Mouse (Mus musculus) retina, embryonic 14.5 days (tissue): Measurements from ENCODE around the gene Nfib.

ENCODE experiments used
- DNase-seq: peaks from one replicate; pipeline ENCODE4 v3.0.0-alpha.2; 2015; ENCODE audit warnings: low spot score

Nfib gene

DNA sequence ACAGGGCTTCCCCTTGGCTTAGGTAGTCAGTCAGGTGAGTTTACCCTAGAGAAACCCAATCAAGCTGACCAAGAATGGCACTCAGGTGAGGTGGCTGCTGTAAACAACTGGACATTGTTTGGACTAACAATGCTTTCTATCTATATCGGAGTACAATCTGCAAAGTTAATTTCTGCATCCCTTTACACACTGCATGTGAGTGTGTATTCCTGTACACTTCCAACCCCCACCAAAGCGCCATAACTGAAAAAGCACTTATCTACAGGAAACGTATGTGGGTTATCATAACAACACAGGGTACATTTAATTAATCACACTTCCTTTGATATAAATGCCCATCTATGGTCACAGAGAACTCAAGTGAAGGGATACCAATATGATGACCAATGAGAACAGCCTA lies 346.4 kb downstream of the Nfib start:
- DNase-seq = no peak

GRCm38 (mm10) chr4:82349006-82349405 lies 356.5 kb downstream of the Nfib start:
- DNase-seq = no peak

DNA sequence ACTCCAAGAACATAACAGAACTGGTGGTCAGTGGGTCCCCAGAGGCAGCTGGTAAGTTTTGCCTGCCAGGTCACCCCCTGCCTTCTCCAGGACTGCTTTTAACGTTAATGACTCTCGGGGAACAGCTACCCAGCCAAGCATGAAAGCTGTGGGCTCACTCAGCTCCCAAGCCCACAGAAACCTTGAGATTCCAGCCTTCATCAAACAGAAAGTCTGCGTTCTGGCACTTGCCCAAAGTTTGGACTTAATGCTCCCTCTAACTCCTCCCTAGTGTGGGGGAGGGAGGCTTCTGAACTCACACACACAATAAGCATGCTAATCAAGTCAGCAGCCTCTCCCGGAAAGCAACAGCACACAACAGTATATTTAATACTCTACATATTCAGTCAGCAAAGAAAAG lies 360.8 kb downstream of the Nfib start:
- peak; percentile 70 for DNase-seq

- peak; percentile 64 for DNase-seq
Measured at GRCm38 (mm10) chr4:82344224-82344623, 361.3 kb downstream of the Nfib start.

GRCm38 (mm10) chr4:82338930-82339329 lies 366.6 kb downstream of the Nfib start:
- DNase-seq = no peak

GRCm38 (mm10) chr4:82338481-82338880 lies 367.1 kb downstream of the Nfib start:
- no peak for DNase-seq

DNA sequence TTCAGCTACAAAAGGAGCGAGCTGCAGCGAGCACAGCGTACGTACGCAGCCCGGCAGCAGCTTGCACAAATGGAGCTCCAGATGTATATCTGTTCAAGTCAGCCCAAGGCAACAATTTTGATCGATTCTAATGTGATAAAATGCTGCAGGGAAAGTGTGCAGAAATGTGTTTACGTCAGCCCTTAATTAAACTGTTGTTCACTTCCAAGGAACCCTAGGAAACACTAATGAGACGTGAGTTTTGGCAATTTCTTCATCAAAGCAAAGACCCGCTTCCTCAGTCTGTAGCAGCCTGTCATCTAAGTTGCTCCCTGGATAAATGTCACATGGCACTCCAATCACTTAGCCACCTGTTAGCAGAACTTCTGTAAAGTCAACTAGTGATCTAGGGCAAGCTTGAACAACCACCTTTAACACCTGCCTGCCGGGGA lies 368.6 kb downstream of the Nfib start:
- DNase-seq = peak; percentile 3

- DNase-seq = no peak
Measured at GRCm38 (mm10) chr4:82335266-82335865, 370.2 kb downstream of the Nfib start.

DNA sequence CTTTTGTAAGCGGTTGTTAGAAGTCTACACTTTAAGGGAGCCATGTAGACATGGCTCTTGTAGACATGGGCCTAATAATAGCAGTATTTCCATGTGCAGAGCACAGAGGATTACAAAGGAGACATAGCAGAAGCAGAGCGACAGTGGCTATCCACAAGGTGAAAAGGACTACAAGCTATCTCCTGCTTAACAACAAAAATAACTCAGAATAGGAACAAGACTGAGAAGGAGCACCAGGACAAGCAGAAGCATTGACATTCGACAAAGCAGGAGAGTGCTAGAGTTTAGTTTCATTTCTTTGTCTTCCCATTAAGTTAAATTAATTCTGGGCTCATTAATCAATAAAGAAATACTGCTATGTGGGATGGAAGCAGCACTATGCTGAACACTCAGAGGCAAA lies 372.1 kb downstream of the Nfib start:
- DNase-seq = no peak

DNA sequence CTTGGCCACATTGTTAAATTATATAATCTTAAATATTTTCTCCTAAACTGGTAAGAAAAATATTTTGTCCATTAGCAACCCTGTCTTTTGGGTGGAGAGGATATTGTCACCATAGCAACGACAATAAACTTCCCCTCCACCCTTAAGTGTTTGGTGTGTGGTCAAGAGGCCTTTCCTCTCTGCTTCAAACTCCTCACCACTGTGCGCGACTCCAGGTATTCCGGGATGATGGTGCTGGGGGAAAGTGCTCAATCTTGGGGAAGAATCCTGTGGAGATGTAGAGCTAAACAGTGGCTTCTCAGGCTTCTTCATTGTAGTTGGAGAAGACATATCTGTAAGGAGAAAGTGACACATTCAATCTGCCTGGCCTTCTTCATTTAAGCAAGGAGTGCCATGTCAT lies 375.5 kb downstream of the Nfib start:
- DNase-seq = no peak

DNA sequence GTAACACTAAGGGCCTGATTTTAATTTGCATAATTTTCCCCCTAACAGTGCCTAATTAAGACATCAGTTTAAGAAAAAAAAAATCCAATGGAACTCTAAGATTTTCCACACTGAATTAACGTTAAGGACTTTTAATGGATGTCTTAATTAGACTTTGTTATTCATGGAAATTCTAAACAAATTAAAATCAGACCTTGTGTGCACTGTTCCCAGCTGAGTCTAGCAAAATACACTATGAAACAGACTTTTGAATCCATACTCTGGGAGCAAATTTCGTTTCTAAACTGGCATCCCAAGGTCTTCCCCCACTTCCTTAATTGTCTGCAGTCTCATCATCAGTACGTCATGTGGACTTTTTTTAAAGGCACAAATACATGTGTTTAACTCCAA lies 379.4 kb downstream of the Nfib start:
- no peak for DNase-seq

- DNase-seq = no peak
Measured at GRCm38 (mm10) chr4:82325409-82326139, 380.0 kb downstream of the Nfib start.

GRCm38 (mm10) chr4:82324977-82325376 lies 380.6 kb downstream of the Nfib start:
- DNase-seq = peak; percentile 45

DNA sequence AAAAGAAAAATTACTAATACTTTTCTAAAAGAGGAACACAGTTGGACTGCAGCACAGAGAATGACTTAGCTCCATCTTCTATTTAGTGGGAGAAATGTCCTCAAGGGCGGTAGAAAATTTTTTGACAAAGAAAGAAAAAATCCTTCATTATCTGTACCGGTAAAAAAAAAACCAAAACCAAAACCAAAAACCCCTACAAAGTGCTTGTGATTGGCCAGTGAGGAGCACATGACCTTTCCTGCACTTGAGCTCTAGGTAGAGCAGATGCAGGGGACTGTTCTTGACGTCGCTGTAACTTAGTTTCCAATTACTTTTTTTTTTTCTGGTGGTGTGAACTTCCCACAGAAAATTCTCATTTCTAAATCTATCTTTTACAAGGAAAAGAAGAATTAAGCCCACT lies 384.5 kb downstream of the Nfib start:
- no peak for DNase-seq

DNA sequence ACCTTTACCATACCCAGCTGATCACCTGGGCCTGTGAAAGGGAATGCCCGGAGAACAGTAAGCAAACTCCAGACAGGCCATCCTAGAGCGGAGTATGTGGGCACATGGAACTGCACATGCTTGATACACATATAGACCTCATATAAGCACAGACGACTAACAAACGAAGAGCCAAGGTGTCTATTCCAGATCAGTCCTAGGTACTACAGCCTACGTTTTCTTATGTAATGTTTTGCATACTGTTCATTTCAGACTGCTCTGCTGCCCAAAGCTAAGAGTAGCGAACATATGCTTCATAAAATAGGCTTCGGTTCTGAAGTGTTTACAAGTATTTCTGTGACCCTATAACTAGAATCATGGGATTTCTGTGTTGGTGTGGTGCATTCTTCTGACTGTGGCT lies 386.2 kb downstream of the Nfib start:
- DNase-seq = no peak

DNA sequence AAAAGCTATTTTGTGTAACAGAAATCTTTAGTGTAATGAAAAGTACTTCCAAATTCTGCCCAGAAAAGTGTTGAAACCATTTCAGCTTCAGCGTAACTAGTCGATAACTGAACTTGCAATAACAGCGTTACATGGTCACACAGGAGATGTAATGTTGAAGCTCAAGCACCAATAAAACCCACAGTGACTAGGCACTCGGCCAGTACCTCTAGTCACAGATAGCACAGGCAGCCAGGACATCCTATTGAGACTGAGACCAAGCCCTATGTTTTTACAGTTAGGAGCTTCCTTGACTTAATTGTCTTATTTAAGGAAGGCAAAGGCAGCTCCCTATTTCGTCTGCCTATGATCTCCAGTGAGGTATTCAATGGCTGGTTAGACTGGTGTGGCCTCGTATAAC lies 389.4 kb downstream of the Nfib start:
- no peak for DNase-seq

- DNase-seq = no peak
Measured at GRCm38 (mm10) chr4:82315710-82316109, 389.8 kb downstream of the Nfib start.

DNA sequence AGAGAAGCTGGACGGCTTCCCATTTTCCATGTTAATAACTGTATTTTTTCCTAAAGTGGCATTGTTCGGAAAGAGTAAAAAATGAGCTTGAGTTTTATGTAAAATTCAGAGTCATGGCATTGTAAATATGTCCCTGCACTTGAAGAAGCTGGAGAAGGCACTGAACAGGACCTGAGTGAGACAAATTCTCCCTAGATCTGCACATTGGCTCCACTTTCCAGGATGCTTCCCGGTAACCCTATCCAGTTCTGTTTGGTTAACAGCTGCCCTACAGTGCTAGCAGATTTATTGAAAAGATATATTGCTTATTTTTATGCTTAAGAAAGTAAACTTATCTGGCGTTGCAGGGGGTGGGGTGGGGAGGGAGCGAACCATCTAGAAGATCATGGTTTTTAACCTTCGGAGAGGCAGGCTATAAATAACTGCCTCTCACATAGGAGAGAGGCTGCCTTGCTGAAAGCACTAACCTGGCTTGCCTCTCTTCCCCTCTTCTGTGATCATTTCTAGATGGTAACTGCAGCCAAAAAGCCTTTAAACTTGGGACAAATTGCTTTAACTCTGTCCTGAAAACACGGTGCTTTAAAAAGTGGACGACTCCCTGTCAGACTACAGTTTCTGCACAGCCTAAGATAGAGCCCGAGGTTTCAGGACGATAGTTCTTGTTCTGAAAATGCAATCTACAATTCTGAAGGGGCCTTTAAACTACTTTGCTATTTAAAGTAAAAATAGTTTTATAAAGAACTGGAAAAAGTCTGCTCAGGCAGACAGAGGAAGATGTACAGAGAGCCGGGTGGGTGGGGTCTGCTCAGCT lies 394.4 kb downstream of the Nfib start:
- no peak for DNase-seq

- DNase-seq = no peak
Measured at GRCm38 (mm10) chr4:82306045-82306444, 399.5 kb downstream of the Nfib start.

- DNase-seq = peak; percentile 77
Measured at GRCm38 (mm10) chr4:82304148-82304871, 401.2 kb downstream of the Nfib start.

GRCm38 (mm10) chr4:82303362-82303900 lies 402.1 kb downstream of the Nfib start:
- no peak for DNase-seq

GRCm38 (mm10) chr4:82302901-82303300 lies 402.6 kb downstream of the Nfib start:
- DNase-seq = no peak
